Mouse (Mus musculus) thymus, postnatal 36 days (tissue): ENCODE data around the gene Cacng2.
"Not testable (repeated sequence)": the region's sequence is repeated elsewhere in the genome, so short reads cannot be mapped to it uniquely, and the experiment has no call there.

Source experiments
- DNase-seq, 2 experiments: peaks; one replicate each; pipeline ENCODE4 v3.0.0; 2022; ENCODE audit warnings: mixed read lengths in 2 of 2

Gene Cacng2

GRCm38 (mm10) chr15:78081384-78081783 is 38.4 kb downstream of the Cacng2 start:
- DNase-seq: no peak

GRCm38 (mm10) chr15:78080326-78080725 is 39.5 kb downstream of the Cacng2 start:
- DNase-seq: no peak

GRCm38 (mm10) chr15:78078776-78079628 is 40.8 kb downstream of the Cacng2 start:
- no peak for DNase-seq

- no peak for DNase-seq
Observed at GRCm38 (mm10) chr15:78078206-78078605, 41.6 kb downstream of the Cacng2 start.

GRCm38 (mm10) chr15:78075921-78076320 is 43.9 kb downstream of the Cacng2 start:
- DNase-seq: no peak

GRCm38 (mm10) chr15:78073109-78073508 is 46.7 kb downstream of the Cacng2 start:
- no peak for DNase-seq

- peak; percentile 26 to 29 for DNase-seq
Observed at GRCm38 (mm10) chr15:78066475-78066874, 53.4 kb downstream of the Cacng2 start.

- DNase-seq: no peak
Observed at GRCm38 (mm10) chr15:78065541-78065940, 54.3 kb downstream of the Cacng2 start.

- no peak for DNase-seq
Observed at GRCm38 (mm10) chr15:78064340-78064739, 55.5 kb downstream of the Cacng2 start.

GRCm38 (mm10) chr15:78062467-78062866 is 57.4 kb downstream of the Cacng2 start:
- DNase-seq: no peak

GRCm38 (mm10) chr15:78056930-78057329 is 62.9 kb downstream of the Cacng2 start:
- no peak for DNase-seq

GRCm38 (mm10) chr15:78050682-78051081 is 69.1 kb downstream of the Cacng2 start:
- DNase-seq: no peak

- no peak for DNase-seq
Observed at GRCm38 (mm10) chr15:78049933-78050332, 69.9 kb downstream of the Cacng2 start.

GRCm38 (mm10) chr15:78045842-78046241 is 74.0 kb downstream of the Cacng2 start:
- DNase-seq: no peak

GRCm38 (mm10) chr15:78045314-78045713 is 74.5 kb downstream of the Cacng2 start:
- no peak for DNase-seq

GRCm38 (mm10) chr15:78044826-78045225 is 75.0 kb downstream of the Cacng2 start:
- no peak for DNase-seq

- no peak for DNase-seq
Observed at GRCm38 (mm10) chr15:78042706-78043105, 77.1 kb downstream of the Cacng2 start.

GRCm38 (mm10) chr15:78037626-78038025 is 82.2 kb downstream of the Cacng2 start:
- no peak for DNase-seq

GRCm38 (mm10) chr15:78036586-78036985 is 83.2 kb downstream of the Cacng2 start:
- no peak for DNase-seq

GRCm38 (mm10) chr15:78029938-78030337 is 89.9 kb downstream of the Cacng2 start:
- DNase-seq: no peak

- DNase-seq: no peak
Observed at GRCm38 (mm10) chr15:78026521-78026920, 93.3 kb downstream of the Cacng2 start.

- no peak for DNase-seq
Observed at GRCm38 (mm10) chr15:78024211-78024610, 95.6 kb downstream of the Cacng2 start.

GRCm38 (mm10) chr15:78014046-78014445 is 105.8 kb downstream of the Cacng2 start:
- no peak for DNase-seq

GRCm38 (mm10) chr15:78008206-78008605 is 111.6 kb downstream of the Cacng2 start:
- not testable (repeated sequence) for DNase-seq

GRCm38 (mm10) chr15:78003929-78004328 is 115.9 kb downstream of the Cacng2 start:
- no peak for DNase-seq
